Mouse (Mus musculus) liver, embryonic 14.5 days (tissue): ENCODE measurements around the gene Herc1.

Source experiments
- CTCF ChIP-seq: IDR thresholded peaks from 2 replicates; pipeline ENCODE4 v1.5.1; 2016; ENCODE audit warnings: antibody characterized with exemption, low read depth, control low read depth
- EP300 ChIP-seq: IDR thresholded peaks from 2 replicates; pipeline ENCODE4 v1.6.1; 2016; ENCODE audit warnings: antibody characterized with exemption, low read depth

GRCm38 (mm10) chr9:66337280-66337679 is 13.0 kb upstream of the Herc1 start:
- TF ChIP-seq CTCF (no peak), EP300 (no peak)
